In genomic region chr13:56683306-56683705, GRCm38 (mm10) we compare ENCODE assay signal across 23 mouse cellular contexts. TPM values are rescaled to one million over a fixed set of nuclear protein-coding genes. Genes with fewer than 3 reads are reported as not detected.
A peak's percentile ranks its signal among the peaks of the same experiment; 100 is the strongest.
DNase-seq lines count a peak whose midpoint lies in the region; ATAC-seq lines count a peak whose summit lies in the region.
"Had no signal": no experiment of that assay in that cellular context is flagged by ENCODE, and none has a peak within 500 bp of the region (broad histone marks: within the 10 kb centered on the region; RNA-seq: fewer than 3 reads in every experiment).

No protein-coding gene starts in this region.

- H3K4me2 ChIP-seq in midbrain, embryonic 14.5 days (ENCODE audit: low read length) = no peak overlapping the region
- H3K4me2 ChIP-seq: embryonic facial prominence, embryonic 12.5 days; liver, embryonic 13.5 days; lung, embryonic 15.5 days; stomach, embryonic 15.5 days had no signal

- 82% methylated on average over 7 of the region's 7 CpGs for WGBS in heart, embryonic 10.5 days
- WGBS in midbrain, embryonic 10.5 days = 92% methylated on average over 7 of the region's 7 CpGs
- WGBS in midbrain, embryonic 14.5 days = 90% methylated on average over 7 of the region's 7 CpGs

- no peak overlapping the region for H3K9ac ChIP-seq in midbrain, embryonic 14.5 days (replicated peaks; ENCODE audit: low read length)
- H3K9ac ChIP-seq: embryonic facial prominence, embryonic 12.5 days; heart, embryonic 15.5 days; liver, embryonic 13.5 days; lung, embryonic 15.5 days; stomach, embryonic 15.5 days had no signal

- ATAC-seq in midbrain, embryonic 14.5 days (ENCODE audit: low FRiP score, low TSS enrichment) = no peak
- ATAC-seq: midbrain, embryonic 16.5 days had no signal

- H3K27me3 ChIP-seq in heart, embryonic 10.5 days (ENCODE audit: insufficient read depth, poor library complexity, severe bottlenecking) = 0 out of 2 replicates have a peak, but pooled peaks cover 5% of the 10 kb centered on the region
- H3K27me3 ChIP-seq in midbrain, embryonic 10.5 days (ENCODE audit: low read depth, poor library complexity, severe bottlenecking) = no peaks in the 10 kb centered on the region; the same call in 1 of the 2 replicates
- no peaks in the 10 kb centered on the region for H3K27me3 ChIP-seq in midbrain, embryonic 14.5 days (ENCODE audit: control insufficient read depth, insufficient read depth, low read length)
- H3K27me3 ChIP-seq: embryonic facial prominence, embryonic 12.5 days; liver, embryonic 13.5 days; lung, embryonic 15.5 days had no signal

- H3K9me3 ChIP-seq in heart, embryonic 10.5 days = no peaks in the 10 kb centered on the region
- H3K9me3 ChIP-seq in midbrain, embryonic 10.5 days (replicated peaks) = no peaks in the 10 kb centered on the region
- no peaks in the 10 kb centered on the region for H3K9me3 ChIP-seq in midbrain, embryonic 14.5 days (ENCODE audit: control insufficient read depth, low read length)
- H3K9me3 ChIP-seq: embryonic facial prominence, embryonic 12.5 days; heart, embryonic 15.5 days; liver, embryonic 13.5 days; lung, embryonic 15.5 days; stomach, embryonic 15.5 days had no signal

- peaks cover 24% of the 10 kb centered on the region for H3K4me1 ChIP-seq in heart, embryonic 10.5 days
- H3K4me1 ChIP-seq in midbrain, embryonic 10.5 days = peaks cover 20% of the 10 kb centered on the region
- no peaks in the 10 kb centered on the region for H3K4me1 ChIP-seq in midbrain, embryonic 14.5 days (ENCODE audit: control insufficient read depth, insufficient read depth, low read length)

- H3K27ac ChIP-seq in heart, embryonic 10.5 days = 0 out of 2 replicates have a peak overlapping the region, but pooled peaks have one; percentile 52
- H3K27ac ChIP-seq in midbrain, embryonic 10.5 days (replicated peaks) = 0 out of 2 replicates have a peak overlapping the region, but pooled peaks have one; percentile 30
- no peak overlapping the region for H3K27ac ChIP-seq in midbrain, embryonic 14.5 days (replicated peaks; ENCODE audit: low read depth, low read length)
- H3K27ac ChIP-seq: embryonic facial prominence, embryonic 12.5 days; heart, embryonic 15.5 days; liver, embryonic 13.5 days had no signal

- H3K4me3 ChIP-seq in heart, embryonic 10.5 days = no peak overlapping the region
- no peak overlapping the region for H3K4me3 ChIP-seq in midbrain, embryonic 10.5 days
- no peak overlapping the region for H3K4me3 ChIP-seq in midbrain, embryonic 14.5 days (replicated peaks; ENCODE audit: low read depth, low read length)
- H3K4me3 ChIP-seq: embryonic facial prominence, embryonic 12.5 days; heart, embryonic 15.5 days; liver, embryonic 13.5 days; lung, embryonic 15.5 days; megakaryocyte, embryonic 14.5 days; stomach, embryonic 15.5 days had no signal

- no peaks in the 10 kb centered on the region for H3K36me3 ChIP-seq in heart, embryonic 10.5 days
- H3K36me3 ChIP-seq in midbrain, embryonic 10.5 days = no peaks in the 10 kb centered on the region
- no peaks in the 10 kb centered on the region for H3K36me3 ChIP-seq in midbrain, embryonic 14.5 days (ENCODE audit: control insufficient read depth, insufficient read depth, low read length)
- H3K36me3 ChIP-seq: embryonic facial prominence, embryonic 12.5 days; heart, embryonic 15.5 days; liver, embryonic 13.5 days; lung, embryonic 15.5 days; stomach, embryonic 15.5 days had no signal

- peak; percentile 36 for DNase-seq in adrenal gland, postnatal 14 days
- DNase-seq in adrenal gland, postnatal 4 days (ENCODE audit: low spot score in 2 of 2) = no peak
- DNase-seq in heart, embryonic 10.5 days (ENCODE audit: low spot score) = no peak
- DNase-seq in heart, adult 18-20 months = no peak
- peak; percentile 24 to 39 for DNase-seq in layer of hippocampus, postnatal 10 days (ENCODE audit: low spot score in 2 of 2)
- no peak for DNase-seq in layer of hippocampus, adult 18-20 months (ENCODE audit: low spot score in 2 of 2)
- no peak for DNase-seq in midbrain, embryonic 10.5 days (ENCODE audit: low spot score)
- DNase-seq in midbrain, embryonic 14.5 days = no peak
- DNase-seq: cerebellum, adult 8-10 months; gastrocnemius, postnatal 36 days; heart, postnatal 36 days; kidney, adult 2 months; kidney, postnatal 14 days; layer of hippocampus, postnatal 36 days; liver, embryonic 13.5 days; thymus, adult 2 months; thymus, postnatal 4 days had no signal

RNA-seq across cellular contexts. Expression of gene Smad5, which starts 19.5 kb away (rescaled TPM):
- 50.9 and 61.1 TPM in 2 replicates for total RNA-seq in adrenal gland, postnatal 14 days (2021)
- total RNA-seq in adrenal gland, postnatal 4 days (2021) = 10 to 100 TPM; 80.4 to 81.3 TPM
- polyA plus RNA-seq in heart, embryonic 10.5 days (2016; fragmentation: Nextera tagmentation; extraction: Ambion mirVana) = 20.7 and 23.0 TPM in 2 replicates
- 10 to 100 TPM; 26.6 to 26.9 TPM for total RNA-seq in heart, adult 18-20 months (2021)
- total RNA-seq in layer of hippocampus, postnatal 10 days (2021) = 10 to 100 TPM; 29.0 to 32.8 TPM
- total RNA-seq in layer of hippocampus, adult 18-20 months (2021) = 10 to 100 TPM; 26.0 to 26.4 TPM
- 30.6 and 35.9 TPM in 2 replicates for polyA plus RNA-seq in midbrain, embryonic 10.5 days (2016; fragmentation: Nextera tagmentation; extraction: Ambion mirVana)
- polyA plus RNA-seq in midbrain, embryonic 14.5 days (2014; fragmentation: Nextera tagmentation; extraction: Ambion mirVana) = 20.4 and 35.7 TPM in 2 replicates

Comparison
In these comparisons a context has a peak if more than half of its experiments do, and no peak if none do; other contexts are left out.
1. DNase-seq: peak in adrenal gland, postnatal 14 days (single experiment) and layer of hippocampus, postnatal 10 days (2 of 2); none in adrenal gland, postnatal 4 days (0 of 2), heart, embryonic 10.5 days (single experiment), heart, adult 18-20 months (0 of 2), layer of hippocampus, adult 18-20 months (0 of 2), midbrain, embryonic 10.5 days (single experiment) and midbrain, embryonic 14.5 days (single experiment).